Mouse (Mus musculus): ENCODE results near the gene Dip2b. TPM values are rescaled to one million over a fixed set of nuclear protein-coding genes. Genes with fewer than 3 reads are reported as not detected.

Dip2b gene
- polyA plus RNA-seq, 1 experiment from 2014 or later = 15.0 TPM

DNA sequence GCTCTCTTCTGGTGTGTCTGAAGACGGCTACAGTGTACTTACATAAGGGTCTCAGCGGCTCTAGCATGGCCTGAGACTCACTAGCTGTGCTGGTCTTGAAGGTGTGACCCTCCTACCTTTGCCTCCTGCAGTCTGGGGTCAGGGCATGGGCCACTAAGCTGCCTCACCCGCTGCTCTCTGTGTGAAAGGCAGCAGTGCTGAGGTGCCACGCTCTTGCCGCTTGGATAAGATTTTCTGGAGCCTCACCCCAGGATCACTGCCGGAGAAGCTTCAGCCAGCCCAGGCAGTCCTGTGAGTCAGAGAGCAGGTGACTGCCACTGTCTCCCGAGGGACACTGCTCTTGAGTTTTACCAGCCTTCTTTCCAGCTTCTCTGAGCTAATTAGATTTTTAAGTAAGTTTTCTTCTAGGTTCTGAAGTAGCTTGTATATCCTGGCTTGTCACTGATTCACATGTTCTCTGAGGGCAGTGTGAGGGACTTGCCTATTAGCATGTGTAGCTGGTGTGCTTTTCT lies 18.0 kb downstream of the Dip2b start:
- WGBS = 86% methylated on average over 7 of the region's 7 CpGs
- H3K4me1 ChIP-seq = no peaks in the 10 kb centered on the region

DNA sequence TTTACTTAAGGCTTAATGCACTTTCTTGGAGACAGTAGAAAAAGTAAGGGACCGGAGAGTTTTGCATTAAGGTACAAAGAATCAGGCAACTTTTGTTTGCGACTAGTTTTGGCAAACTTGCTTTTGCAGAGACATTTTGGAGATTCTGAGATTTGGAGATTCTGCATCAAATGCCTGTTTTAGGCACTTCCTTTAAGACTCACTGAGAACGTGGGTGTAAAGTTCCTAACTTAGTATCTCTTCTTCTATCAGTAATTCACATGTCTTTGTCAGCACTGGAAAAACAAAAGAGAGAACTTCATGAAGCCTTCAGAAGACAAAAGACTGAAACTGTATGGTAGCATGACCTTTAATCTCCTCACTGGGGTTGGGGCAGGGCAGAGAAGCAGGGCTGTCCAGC lies 19.2 kb downstream of the Dip2b start:
- peaks cover 4% of the 10 kb centered on the region; the same call in 1 of the 2 replicates for H3K36me3 ChIP-seq
- no peak for ATAC-seq (ENCODE audit: insufficient number of reproducible peaks, insufficient read depth, low FRiP score, low TSS enrichment)
- no peak overlapping the region for H3K9ac ChIP-seq
- no peaks in the 10 kb centered on the region for H3K4me1 ChIP-seq
- 88% methylated on average over 3 of the region's 3 CpGs for WGBS
- no peaks in the 10 kb centered on the region for H3K9me3 ChIP-seq
- no peaks in the 10 kb centered on the region for H3K27me3 ChIP-seq
- no peak overlapping the region for H3K27ac ChIP-seq
- H3K4me3 ChIP-seq = no peak overlapping the region
- no peak overlapping the region for H3K4me2 ChIP-seq (replicated peaks)

More for the DNA sequence above, 18.0 kb downstream of the Dip2b start:
- Histone ChIP-seq H3K9ac (no peak overlapping the region), H3K27ac (no peak overlapping the region), H3K9me3 (no peaks in the 10 kb centered on the region), H3K4me3 (no peak overlapping the region), H3K36me3 (peaks cover 4% of the 10 kb centered on the region; the same call in 1 of the 2 replicates), H3K27me3 (no peaks in the 10 kb centered on the region), H3K4me2 (replicated peaks) (no peak overlapping the region)
- no peak for ATAC-seq (ENCODE audit: insufficient number of reproducible peaks, insufficient read depth, low FRiP score, low TSS enrichment)

DNA sequence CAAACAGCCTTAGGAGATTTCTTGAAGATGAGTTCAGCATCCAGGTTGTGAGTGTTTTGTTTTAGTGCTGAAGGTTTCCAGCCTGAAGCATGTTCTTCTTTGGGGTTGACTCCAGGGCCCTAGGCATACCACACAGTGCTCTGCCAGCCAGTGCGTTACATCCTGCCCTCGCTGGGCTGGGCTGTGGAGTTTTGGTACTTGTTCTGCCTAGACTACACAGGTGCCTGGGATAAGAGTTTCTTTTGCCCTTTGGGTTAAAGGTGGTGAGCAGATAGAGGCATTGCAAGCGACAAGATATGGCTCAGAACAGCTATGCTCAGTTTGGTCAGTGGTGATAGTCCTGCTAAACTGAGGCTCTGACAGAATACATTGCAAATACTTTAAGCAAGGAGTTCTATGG lies 19.7 kb downstream of the Dip2b start:
- Histone ChIP-seq H3K9ac (no peak overlapping the region), H3K4me3 (no peak overlapping the region), H3K27ac (no peak overlapping the region), H3K27me3 (no peaks in the 10 kb centered on the region), H3K9me3 (no peaks in the 10 kb centered on the region), H3K4me2 (replicated peaks) (no peak overlapping the region), H3K36me3 (peaks cover 4% of the 10 kb centered on the region; the same call in 1 of the 2 replicates), H3K4me1 (no peaks in the 10 kb centered on the region)
- 91% methylated on average over 3 of the region's 3 CpGs for WGBS
- ATAC-seq (ENCODE audit: insufficient number of reproducible peaks, insufficient read depth, low FRiP score, low TSS enrichment) = no peak

DNA sequence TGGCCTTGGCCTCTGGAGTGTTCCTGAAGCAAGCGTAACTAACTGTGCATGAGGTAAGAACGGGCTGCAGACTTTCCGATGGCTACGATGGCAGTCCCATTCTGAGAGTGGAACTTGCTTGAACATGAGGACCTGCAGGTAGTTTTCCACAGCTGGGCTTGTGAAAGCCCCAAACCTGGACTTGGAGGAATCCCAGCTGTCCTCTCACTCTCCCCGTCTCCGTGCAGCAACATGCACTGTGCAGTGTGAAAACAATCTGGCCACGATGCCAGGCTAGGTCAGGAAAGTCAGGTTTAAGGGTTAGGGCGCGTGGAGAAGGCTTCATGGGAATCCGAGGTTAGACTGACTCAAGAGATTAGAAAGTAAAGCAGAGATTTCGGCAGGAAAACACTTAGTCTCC lies 20.4 kb downstream of the Dip2b start:
- Histone ChIP-seq H3K4me2 (replicated peaks) (no peak overlapping the region), H3K36me3 (peaks cover 1% of the 10 kb centered on the region; the same call in 1 of the 2 replicates), H3K27me3 (no peaks in the 10 kb centered on the region), H3K9ac (no peak overlapping the region), H3K27ac (no peak overlapping the region), H3K9me3 (no peaks in the 10 kb centered on the region), H3K4me1 (no peaks in the 10 kb centered on the region), H3K4me3 (no peak overlapping the region)
- WGBS = 77% methylated on average over 11 of the region's 11 CpGs
- ATAC-seq (ENCODE audit: insufficient number of reproducible peaks, insufficient read depth, low FRiP score, low TSS enrichment) = no peak

DNA sequence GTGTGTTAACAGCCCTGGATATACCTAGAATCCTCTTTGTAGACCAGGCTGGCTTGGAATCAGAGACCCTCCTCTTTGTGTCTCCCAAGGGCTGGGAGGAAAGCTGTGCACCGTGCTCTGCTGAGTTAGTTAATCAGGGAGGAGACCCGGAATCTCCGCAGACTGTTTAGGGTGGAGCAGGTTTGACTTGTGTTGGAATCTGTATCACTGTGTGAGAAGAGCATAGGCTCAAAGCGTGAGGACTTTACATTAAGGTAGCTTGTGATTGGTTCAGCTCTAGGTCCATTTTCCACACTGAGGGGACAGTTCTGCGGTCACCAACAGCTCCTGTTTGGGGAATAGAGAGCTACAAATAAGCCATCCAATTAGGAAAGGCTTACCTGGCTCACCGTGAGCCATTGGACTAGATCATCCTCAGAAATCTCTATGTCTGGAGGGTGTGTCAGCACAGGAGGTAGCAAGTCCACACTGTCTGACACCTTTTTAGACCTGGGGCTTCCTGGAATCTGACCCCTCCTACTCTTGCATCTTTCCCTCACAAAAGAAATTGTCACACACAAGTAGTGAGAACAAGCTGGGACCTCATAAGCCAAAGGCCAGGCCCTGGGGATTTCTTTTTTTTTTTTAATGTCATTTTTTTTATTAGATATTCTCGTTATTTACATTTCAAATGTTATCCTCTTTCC lies 21.3 kb downstream of the Dip2b start:
- H3K4me2 ChIP-seq (replicated peaks) = no peak overlapping the region
- no peaks in the 10 kb centered on the region for H3K4me1 ChIP-seq
- no peaks in the 10 kb centered on the region for H3K36me3 ChIP-seq
- ATAC-seq (ENCODE audit: insufficient number of reproducible peaks, insufficient read depth, low FRiP score, low TSS enrichment) = no peak
- no peak overlapping the region for H3K4me3 ChIP-seq
- H3K9ac ChIP-seq = no peak overlapping the region
- WGBS = 75% methylated on average over 7 of the region's 7 CpGs
- H3K27me3 ChIP-seq = no peaks in the 10 kb centered on the region
- H3K9me3 ChIP-seq = no peaks in the 10 kb centered on the region
- no peak overlapping the region for H3K27ac ChIP-seq

DNA sequence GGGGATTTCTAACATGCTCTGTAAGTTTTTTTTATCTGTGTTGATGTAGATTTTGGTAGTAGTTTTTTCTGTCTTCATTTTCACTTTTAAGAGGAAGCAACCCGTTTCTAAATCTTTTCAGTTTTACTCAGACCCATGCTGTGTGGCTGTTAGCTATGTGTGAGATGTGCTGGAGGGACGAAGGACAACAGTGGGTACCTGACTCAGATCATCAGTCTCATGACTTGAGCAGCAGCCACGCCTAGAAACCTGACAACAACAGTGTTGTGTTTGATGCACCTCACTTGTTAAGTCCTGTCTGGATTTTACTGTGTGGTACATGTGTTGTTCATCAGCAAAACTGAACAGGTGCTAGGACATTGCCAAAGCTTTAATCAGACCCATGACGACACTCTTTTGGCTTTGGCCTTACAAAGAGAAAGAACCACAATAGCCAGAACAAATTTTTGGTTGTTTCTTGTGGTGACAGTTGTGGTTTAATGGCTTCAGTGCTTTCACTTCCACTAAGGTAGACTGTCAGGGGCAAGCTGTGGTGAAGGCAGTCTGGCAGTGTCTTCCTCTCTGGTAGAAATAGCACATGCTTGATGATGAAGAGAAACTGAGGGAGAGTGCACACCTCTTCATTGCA lies 22.2 kb downstream of the Dip2b start:
- no peaks in the 10 kb centered on the region for H3K4me1 ChIP-seq
- H3K27ac ChIP-seq = no peak overlapping the region
- H3K9ac ChIP-seq = no peak overlapping the region
- no peak overlapping the region for H3K4me3 ChIP-seq
- H3K27me3 ChIP-seq = no peaks in the 10 kb centered on the region
- H3K4me2 ChIP-seq (replicated peaks) = no peak overlapping the region
- H3K9me3 ChIP-seq = no peaks in the 10 kb centered on the region
- no peaks in the 10 kb centered on the region for H3K36me3 ChIP-seq
- ATAC-seq (ENCODE audit: insufficient number of reproducible peaks, insufficient read depth, low FRiP score, low TSS enrichment) = no peak
- 78% methylated on average over 4 of the region's 4 CpGs for WGBS

DNA sequence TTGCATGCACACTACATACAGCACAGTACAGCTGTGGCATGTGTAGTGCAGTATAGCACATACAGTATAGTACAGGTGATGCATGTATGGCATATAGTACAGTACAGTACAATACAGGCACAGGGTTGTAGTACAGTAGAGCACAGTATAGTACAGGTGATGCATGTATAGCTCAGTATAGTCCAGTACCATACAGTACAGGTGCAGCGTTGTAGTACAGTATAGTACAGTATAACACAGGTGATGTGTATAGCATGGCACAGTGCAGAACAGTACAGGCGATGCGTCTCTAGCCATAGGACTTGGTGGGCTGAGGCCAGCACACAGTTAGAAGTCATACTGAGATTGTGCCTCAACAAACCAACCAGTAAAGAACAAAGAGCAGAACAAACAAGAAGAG lies 22.9 kb downstream of the Dip2b start:
- H3K9me3 ChIP-seq = no peaks in the 10 kb centered on the region
- ATAC-seq (ENCODE audit: insufficient number of reproducible peaks, insufficient read depth, low FRiP score, low TSS enrichment) = no peak
- no peaks in the 10 kb centered on the region for H3K4me1 ChIP-seq
- WGBS = 97% methylated on average over 3 of the region's 3 CpGs
- no peak overlapping the region for H3K9ac ChIP-seq
- H3K36me3 ChIP-seq = no peaks in the 10 kb centered on the region
- no peak overlapping the region for H3K4me2 ChIP-seq (replicated peaks)
- no peaks in the 10 kb centered on the region for H3K27me3 ChIP-seq
- H3K4me3 ChIP-seq = no peak overlapping the region
- H3K27ac ChIP-seq = no peak overlapping the region

DNA sequence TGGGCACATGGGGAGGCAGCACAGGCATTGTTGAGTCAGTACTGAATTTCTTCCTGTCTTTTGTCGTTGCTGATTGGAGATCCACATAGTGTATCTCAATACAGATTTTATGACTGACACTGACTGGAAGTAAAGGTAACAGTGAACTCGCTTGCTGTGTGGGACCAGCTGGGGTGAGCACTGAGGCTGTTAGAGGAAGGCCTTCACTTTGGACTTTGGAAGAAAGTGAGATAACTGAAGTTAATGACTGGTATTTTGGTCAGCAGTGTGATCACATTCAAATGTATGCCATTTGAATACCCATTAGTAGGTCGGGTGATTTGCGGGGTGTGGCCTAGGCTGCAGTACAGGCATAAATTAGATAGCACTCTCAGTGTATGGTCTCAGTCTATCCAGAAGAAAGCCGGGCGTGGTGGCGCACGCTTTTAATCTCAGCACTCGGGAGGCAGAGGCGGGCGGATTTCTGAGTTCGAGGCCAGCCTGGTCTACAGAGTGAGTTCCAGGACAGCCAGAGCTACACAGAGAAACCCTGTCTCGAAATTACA lies 24.8 kb downstream of the Dip2b start:
- Histone ChIP-seq H3K4me3 (no peak overlapping the region), H3K27me3 (no peaks in the 10 kb centered on the region), H3K4me1 (no peaks in the 10 kb centered on the region), H3K36me3 (no peaks in the 10 kb centered on the region), H3K9me3 (no peaks in the 10 kb centered on the region), H3K27ac (no peak overlapping the region), H3K9ac (no peak overlapping the region), H3K4me2 (replicated peaks) (no peak overlapping the region)
- 95% methylated on average over 13 of the region's 13 CpGs for WGBS
- ATAC-seq (ENCODE audit: insufficient number of reproducible peaks, insufficient read depth, low FRiP score, low TSS enrichment) = no peak

DNA sequence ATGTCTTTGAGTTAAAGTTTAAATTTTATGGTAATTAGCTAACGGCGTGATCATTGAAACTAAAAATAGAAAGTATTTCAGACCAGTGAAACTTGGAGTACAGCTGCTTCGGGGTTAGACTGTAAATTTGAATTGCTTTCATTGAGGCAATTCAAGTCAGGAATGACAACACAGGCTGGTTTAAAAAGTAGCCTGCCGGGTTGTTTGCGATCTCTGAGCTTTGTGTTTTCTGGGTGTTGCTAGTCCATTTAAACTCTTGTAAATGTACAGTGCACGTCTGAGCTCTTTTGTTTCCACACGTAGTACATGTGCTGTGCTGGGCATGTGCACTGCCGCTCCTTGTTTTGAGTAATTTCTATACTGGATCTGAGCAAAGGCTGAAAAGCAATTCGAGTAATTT lies 28.2 kb downstream of the Dip2b start:
- Histone ChIP-seq H3K27ac (no peak overlapping the region), H3K4me2 (replicated peaks) (no peak overlapping the region), H3K27me3 (no peaks in the 10 kb centered on the region), H3K4me1 (no peaks in the 10 kb centered on the region), H3K36me3 (no peaks in the 10 kb centered on the region), H3K9me3 (no peaks in the 10 kb centered on the region), H3K9ac (no peak overlapping the region), H3K4me3 (no peak overlapping the region)
- no peak for ATAC-seq (ENCODE audit: insufficient number of reproducible peaks, insufficient read depth, low FRiP score, low TSS enrichment)
- WGBS = 80% methylated on average over 9 of the region's 9 CpGs

DNA sequence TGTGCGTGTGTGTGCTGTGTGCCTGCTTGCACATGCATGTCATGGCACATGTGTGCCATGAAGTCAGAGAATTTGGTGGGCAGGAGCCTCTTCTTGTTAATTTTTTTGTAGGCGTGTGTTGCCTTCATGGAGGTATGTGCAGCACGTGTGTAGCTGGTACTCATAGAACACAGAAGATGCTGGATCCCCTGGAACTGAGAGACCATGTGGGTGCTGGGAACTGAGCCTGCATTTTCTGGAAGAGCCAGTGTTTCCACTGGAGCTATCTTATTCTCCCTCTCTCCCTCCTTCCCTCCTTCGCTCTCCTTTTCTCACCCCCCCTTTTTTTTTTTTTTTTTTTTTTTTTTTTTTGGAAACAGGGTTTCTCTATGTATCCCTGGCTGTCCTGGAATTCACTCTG lies 30.6 kb downstream of the Dip2b start:
- no peak overlapping the region for H3K4me2 ChIP-seq (replicated peaks)
- WGBS = 83% methylated on average over 4 of the region's 4 CpGs
- H3K4me1 ChIP-seq = peaks cover 14% of the 10 kb centered on the region
- H3K9ac ChIP-seq = no peak overlapping the region
- H3K9me3 ChIP-seq = no peaks in the 10 kb centered on the region
- no peaks in the 10 kb centered on the region for H3K36me3 ChIP-seq
- no peaks in the 10 kb centered on the region for H3K27me3 ChIP-seq
- H3K27ac ChIP-seq = no peak overlapping the region
- no peak for ATAC-seq (ENCODE audit: insufficient number of reproducible peaks, insufficient read depth, low FRiP score, low TSS enrichment)
- H3K4me3 ChIP-seq = no peak overlapping the region

DNA sequence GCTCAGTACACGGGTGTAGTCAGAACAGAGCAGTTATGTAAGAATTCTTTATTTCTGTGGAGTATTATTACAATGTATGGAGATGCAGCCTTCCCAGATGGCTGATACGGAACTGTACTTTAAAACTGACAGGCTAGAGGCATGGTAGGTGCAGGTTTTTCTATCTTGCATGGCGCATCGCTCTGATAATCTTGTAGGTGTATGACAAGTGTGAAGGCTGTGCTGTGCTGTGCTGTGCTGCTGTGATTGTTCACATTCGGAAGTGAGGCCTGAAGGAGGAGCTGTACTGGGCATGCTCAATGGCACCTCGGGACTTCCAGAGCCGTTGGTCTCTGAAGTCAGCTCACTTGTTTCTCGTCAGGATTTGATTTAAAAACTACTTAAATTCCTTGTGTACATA lies 31.6 kb downstream of the Dip2b start:
- Histone ChIP-seq H3K4me2 (replicated peaks) (no peak overlapping the region), H3K4me3 (no peak overlapping the region), H3K4me1 (peaks cover 23% of the 10 kb centered on the region), H3K9ac (no peak overlapping the region), H3K9me3 (no peaks in the 10 kb centered on the region), H3K36me3 (no peaks in the 10 kb centered on the region), H3K27me3 (no peaks in the 10 kb centered on the region), H3K27ac (no peak overlapping the region)
- 83% methylated on average over 8 of the region's 8 CpGs for WGBS
- ATAC-seq (ENCODE audit: insufficient number of reproducible peaks, insufficient read depth, low FRiP score, low TSS enrichment) = no peak

DNA sequence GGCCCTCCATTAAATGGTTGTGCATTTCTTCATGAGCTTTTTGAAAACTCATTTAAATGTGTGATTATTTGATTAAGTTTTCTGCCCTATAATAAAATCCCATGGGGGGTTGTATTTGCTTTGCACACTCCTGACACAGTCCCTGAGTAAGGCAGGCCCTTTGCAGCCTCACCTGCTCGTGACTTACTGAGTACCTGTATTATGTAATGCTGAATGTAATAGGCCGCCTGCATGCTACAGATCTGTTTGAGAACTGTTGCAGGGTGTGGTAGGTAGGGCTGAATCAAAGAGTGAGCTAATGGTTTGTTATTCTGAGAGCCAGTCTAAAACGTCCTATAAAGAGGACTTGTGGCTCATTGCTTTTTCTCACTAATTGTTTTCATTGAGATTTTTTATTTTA lies 33.4 kb downstream of the Dip2b start:
- WGBS = 79% methylated on average over 3 of the region's 3 CpGs

More for the DNA sequence above, 33.4 kb downstream of the Dip2b start:
- ATAC-seq (ENCODE audit: insufficient number of reproducible peaks, insufficient read depth, low FRiP score, low TSS enrichment) = no peak
- Histone ChIP-seq H3K9me3 (no peaks in the 10 kb centered on the region), H3K27ac (no peak overlapping the region), H3K9ac (no peak overlapping the region), H3K27me3 (no peaks in the 10 kb centered on the region), H3K4me2 (replicated peaks) (no peak overlapping the region), H3K4me3 (no peak overlapping the region), H3K4me1 (peaks cover 34% of the 10 kb centered on the region), H3K36me3 (no peaks in the 10 kb centered on the region)
